Mouse (Mus musculus): ENCODE measurements around the gene Klf16.

- no peak for TF ChIP-seq POLR2A (IDR thresholded peaks at IDR 0.05; ENCODE audit: borderline replicate concordance, low read depth, low read length)
- TF ChIP-seq CTCF (IDR thresholded peaks at IDR 0.05; ENCODE audit: low read depth, low read length), result no peak
These were observed 1.8 kb upstream of the Klf16 start for GRCm38 (mm10) chr10:80578911-80579310.

Data from bone marrow macrophage, adult 2 months (primary cell).